Mouse (Mus musculus): ENCODE results near the gene Dync1li1.

DNA sequence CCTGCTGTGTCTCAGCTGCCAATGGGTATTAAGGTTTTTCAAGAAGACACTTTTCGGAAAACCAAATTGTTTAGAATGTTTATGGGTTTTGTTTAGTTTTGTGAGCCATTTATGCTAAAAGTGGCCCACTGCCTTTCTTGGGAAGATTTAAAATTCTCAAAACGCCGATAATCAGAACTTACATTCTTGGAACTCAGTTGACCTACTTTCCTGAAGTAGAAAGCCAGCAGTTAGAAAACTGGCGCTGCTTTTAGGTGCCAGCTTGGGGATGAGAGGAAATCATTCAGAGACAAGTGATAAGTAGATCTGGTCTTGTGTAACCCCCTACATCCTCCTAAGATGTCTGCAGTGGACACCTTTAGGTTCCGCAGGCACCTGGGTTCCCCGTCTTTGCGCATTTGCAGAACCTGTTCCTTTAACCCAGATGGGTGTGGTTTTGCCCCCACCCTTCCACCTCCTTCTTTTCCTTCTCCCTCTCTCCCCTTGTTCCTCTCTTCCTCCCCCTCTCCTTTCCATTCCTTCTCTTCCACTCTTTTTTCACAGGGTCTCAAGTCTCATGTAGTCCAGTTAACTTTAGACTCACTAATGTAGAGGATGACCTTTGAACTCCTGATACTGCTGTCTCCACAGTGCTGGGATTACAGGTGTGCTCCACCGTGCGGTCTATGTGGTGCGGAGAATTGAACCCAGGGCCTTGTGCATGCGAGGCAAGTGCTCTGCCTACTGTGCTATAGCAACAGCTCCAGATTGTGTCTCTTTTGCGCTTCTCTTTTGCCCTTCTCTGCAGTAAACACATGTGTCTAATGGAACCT, 43.5 kb downstream of the Dync1li1 start:
- no peak for TF ChIP-seq CTCF (IDR thresholded peaks at IDR 0.05; ENCODE audit: control insufficient read depth, insufficient read depth, insufficient read length)
- TF ChIP-seq USF1 (IDR thresholded peaks at IDR 0.05; ENCODE audit: low read depth) = no peak
- TF ChIP-seq MAX (IDR thresholded peaks at IDR 0.05) = no peak
- no peak for TF ChIP-seq FOSL1 (IDR thresholded peaks at IDR 0.05; ENCODE audit: insufficient read depth, low read length, poor library complexity, severe bottlenecking)

Measured in C2C12 (cell line).